Mouse (Mus musculus) liver, embryonic 15.5 days (tissue): ENCODE results near the gene Sdk2. TPM values are rescaled to one million over a fixed set of nuclear protein-coding genes. Genes with fewer than 3 reads are reported as not detected.

Experiments
- ATAC-seq: fragments of 200-750 bp; cut with Nextera tagmentation; 2 replicates; pipeline ENCODE4 v1.8.0; 2017; ENCODE audit warnings: moderate number of reproducible peaks, mild to moderate bottlenecking, moderate library complexity; ENCODE audit not compliant: insufficient read depth
- H3K27ac ChIP-seq: fragments of 300-500 bp; sonication (generic); replicated peaks from 2 replicates; pipeline ENCODE4 v1.5.1; 2015; ENCODE audit warnings: mild to moderate bottlenecking, inconsistent platforms
- H3K27me3 ChIP-seq: fragments of 300-500 bp; sonication (generic); 2 replicates; pipeline ENCODE4 v1.6.1; 2015; ENCODE audit warnings: mild to moderate bottlenecking, inconsistent platforms
- H3K36me3 ChIP-seq: fragments of 300-500 bp; sonication (generic); replicated peaks from 2 replicates; pipeline ENCODE4 v1.6.1; 2015; ENCODE audit warnings: moderate library complexity, mild to moderate bottlenecking, inconsistent platforms
- H3K4me1 ChIP-seq: fragments of 300-500 bp; sonication (generic); replicated peaks from 2 replicates; pipeline ENCODE4 v1.6.1; 2015; ENCODE audit warnings: inconsistent platforms
- H3K4me2 ChIP-seq: fragments of 300-500 bp; sonication (generic); 2 replicates; pipeline ENCODE4 v1.6.1; 2015; ENCODE audit warnings: moderate library complexity, mild to moderate bottlenecking, inconsistent platforms
- H3K4me3 ChIP-seq: fragments of 300-500 bp; sonication (generic); replicated peaks from 2 replicates; pipeline ENCODE4 v1.5.1; 2015; ENCODE audit warnings: mild to moderate bottlenecking, inconsistent platforms
- H3K9ac ChIP-seq: fragments of 300-500 bp; sonication (generic); 2 replicates; pipeline ENCODE4 v1.6.1; 2015; ENCODE audit warnings: moderate library complexity, mild to moderate bottlenecking, inconsistent platforms
- H3K9me3 ChIP-seq: fragments of 300-500 bp; sonication (generic); replicated peaks from 2 replicates; pipeline ENCODE4 v1.6.1; 2016; ENCODE audit warnings: inconsistent platforms
- WGBS: fragments of 180-500 bp; shearing (Covaris S2); methylation state at CpG from one replicate; pipeline ENCODE4 v1.1.7; 2015; ENCODE audit warnings: mixed read lengths; ENCODE audit not compliant: insufficient replicate concordance; 5-methylcytosine and 5-hydroxymethylcytosine counted together
- polyA plus RNA-seq: library from polyadenylated mRNA; unstranded; fragments of >200 nt; fragmentation: Nextera tagmentation; extraction: Ambion mirVana; gene quantifications from 2 replicates; pipeline ENCODE4 v1.2.1, GENCODE M21; 2015

Sdk2 gene
- polyA plus RNA-seq, 1 experiment from 2014 or later: 0.20 TPM

DNA sequence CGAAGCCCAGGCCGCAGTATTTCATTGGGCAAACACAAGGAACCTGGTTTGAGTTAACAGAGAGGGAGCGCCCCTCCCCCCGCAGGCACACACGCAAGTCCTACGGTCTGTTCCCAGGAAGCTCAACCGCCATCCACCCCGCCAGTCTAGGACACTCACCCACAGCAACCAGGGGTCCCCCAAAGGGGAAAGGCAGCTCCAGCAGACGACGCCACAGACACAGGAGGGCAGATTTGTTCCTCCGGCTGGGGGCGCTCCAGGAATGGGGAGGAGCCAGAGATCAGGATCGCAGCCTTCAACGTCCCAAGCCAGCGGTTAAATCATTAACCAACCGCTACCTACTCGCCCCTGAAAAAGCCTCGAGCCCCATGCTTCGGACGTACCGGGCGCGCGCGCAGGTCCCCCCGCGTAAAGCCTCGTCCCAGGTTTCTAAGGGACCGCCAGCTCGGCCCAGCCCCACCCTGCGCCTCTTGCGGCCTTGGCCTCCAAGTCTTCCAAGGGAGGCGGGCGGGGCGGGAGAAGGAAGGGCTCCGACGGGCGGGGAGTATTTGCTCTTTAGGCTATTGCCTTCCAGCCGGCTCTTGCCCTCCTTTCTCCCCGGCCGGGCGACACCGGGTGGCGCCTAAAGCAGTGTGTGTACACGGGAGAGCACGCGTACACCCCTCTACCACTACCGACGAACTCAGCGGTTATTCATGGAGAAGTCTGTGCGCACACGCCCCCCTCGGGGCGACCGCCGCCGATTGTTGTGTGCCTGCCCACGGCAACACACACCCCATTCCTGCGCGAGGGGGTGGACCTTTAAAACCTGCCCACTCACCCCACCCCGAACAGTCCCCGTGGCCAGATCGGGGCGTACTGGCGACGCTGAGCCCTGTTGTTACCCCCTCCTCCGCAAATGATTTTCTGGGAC lies 316.0 kb downstream of the Sdk2 start:
- Histone ChIP-seq H3K27ac (peak overlapping the region; percentile 98), H3K36me3 (peaks cover 11% of the 10 kb centered on the region; the same call in 1 of the 2 replicates), H3K4me2 (peak overlapping the region; percentile 93), H3K27me3 (no peaks in the 10 kb centered on the region), H3K9me3 (no peaks in the 10 kb centered on the region), H3K4me3 (peak overlapping the region; percentile 87), H3K4me1 (peaks cover 54% of the 10 kb centered on the region), H3K9ac (peak overlapping the region; percentile 93)
- under 1% methylated on average over 67 of the region's 67 CpGs for WGBS
- peak; percentile 48 for ATAC-seq

GRCm38 (mm10) chr11:113749749-113750351 lies 317.0 kb downstream of the Sdk2 start:
- WGBS: 1% methylated on average over 9 of the region's 9 CpGs
- Histone ChIP-seq H3K36me3 (peaks cover 14% of the 10 kb centered on the region; the same call in 1 of the 2 replicates), H3K27ac (peak overlapping the region; percentile 98), H3K27me3 (no peaks in the 10 kb centered on the region), H3K4me2 (peak overlapping the region; percentile 93), H3K9me3 (no peaks in the 10 kb centered on the region), H3K4me3 (peak overlapping the region; percentile 87), H3K4me1 (peaks cover 62% of the 10 kb centered on the region), H3K9ac (peak overlapping the region; percentile 93)
- peak; percentile 78 for ATAC-seq

DNA sequence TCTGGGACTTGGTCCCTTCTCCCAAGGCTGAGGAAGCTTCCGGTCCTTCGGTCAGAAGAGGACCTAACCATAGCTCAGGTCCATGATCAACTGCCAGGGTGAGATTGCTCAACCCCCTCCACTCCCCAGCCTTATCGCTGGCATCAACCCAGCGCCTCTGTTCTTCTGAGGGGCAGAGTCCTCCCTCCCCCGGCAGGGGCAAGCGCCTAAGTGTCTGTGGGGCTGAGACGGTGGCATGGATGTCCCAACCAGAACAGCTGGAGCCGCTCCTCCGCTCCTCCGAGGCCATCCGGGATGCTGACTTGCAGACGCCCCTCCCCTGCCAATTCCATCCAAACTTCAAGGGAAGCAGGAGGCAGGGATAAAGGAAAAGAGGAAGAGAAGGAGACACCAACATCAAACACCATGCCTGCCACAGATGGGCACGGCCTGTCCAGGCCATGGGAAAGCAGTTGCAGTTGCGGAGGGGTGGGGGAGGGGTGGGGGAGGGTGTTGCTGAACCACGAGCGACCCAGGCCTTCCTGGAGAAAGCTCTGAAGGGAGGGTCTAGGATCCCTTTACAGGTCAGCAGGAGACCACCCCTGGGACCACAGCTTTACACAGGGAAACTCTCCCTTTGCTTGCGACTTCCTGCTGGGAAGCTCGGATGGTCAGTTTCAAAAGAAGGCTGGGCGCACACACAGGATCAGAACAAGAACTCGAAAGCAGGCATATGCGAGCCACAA lies 317.9 kb downstream of the Sdk2 start:
- Histone ChIP-seq H3K9ac (peak overlapping the region; percentile 93), H3K4me3 (peak overlapping the region; percentile 87), H3K27ac (peak overlapping the region; percentile 98), H3K36me3 (peaks cover 22% of the 10 kb centered on the region), H3K27me3 (no peaks in the 10 kb centered on the region), H3K4me2 (peak overlapping the region; percentile 93), H3K9me3 (no peaks in the 10 kb centered on the region), H3K4me1 (peaks cover 62% of the 10 kb centered on the region)
- no peak for ATAC-seq
- WGBS: 6% methylated on average over 21 of the region's 21 CpGs

DNA sequence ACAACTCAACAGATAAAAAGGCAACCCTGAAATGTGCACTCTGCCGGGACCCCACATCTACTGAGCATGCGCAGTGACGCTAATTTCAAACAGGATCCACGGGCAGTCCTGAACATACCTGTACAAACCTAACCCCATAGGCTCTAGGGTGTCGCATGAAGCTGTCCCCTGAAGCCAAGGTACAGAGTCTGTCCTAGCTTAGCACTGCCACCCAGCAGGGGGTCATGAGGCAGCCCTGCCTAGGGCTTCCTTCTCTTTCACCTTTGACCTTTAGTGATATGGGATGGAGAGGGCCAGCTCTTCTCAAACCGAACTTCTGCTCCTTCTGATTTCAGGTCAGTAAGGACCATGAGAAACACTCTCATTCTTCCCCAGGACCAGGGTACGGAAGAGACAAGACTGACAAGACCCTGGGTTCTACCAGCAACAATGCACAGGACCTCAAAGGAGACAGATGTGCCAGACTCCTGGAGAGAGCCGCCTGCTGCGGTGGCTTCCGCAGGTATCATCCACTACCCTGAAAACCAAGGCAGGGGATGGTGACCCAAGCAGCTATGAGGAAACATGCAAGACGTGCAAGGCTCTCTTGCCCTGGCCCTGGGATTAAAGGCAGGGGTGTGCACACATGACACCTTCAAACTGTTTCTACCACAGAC lies 319.0 kb downstream of the Sdk2 start:
- WGBS: 69% methylated on average over 11 of the region's 11 CpGs

GRCm38 (mm10) chr11:113747056-113747455 lies 319.8 kb downstream of the Sdk2 start:
- peak overlapping the region; percentile 98 for H3K27ac ChIP-seq
- peak overlapping the region; percentile 87 for H3K4me3 ChIP-seq
- no peak for ATAC-seq
- peaks cover 39% of the 10 kb centered on the region for H3K36me3 ChIP-seq
- 20% methylated on average over 16 of the region's 16 CpGs for WGBS
- peak overlapping the region; percentile 93 for H3K9ac ChIP-seq
- peak overlapping the region; percentile 93 for H3K4me2 ChIP-seq
- H3K9me3 ChIP-seq: no peaks in the 10 kb centered on the region; the same call in 1 of the 2 replicates
- no peaks in the 10 kb centered on the region for H3K27me3 ChIP-seq
- peaks cover 57% of the 10 kb centered on the region for H3K4me1 ChIP-seq

More for the DNA sequence above, 319.0 kb downstream of the Sdk2 start:
- Histone ChIP-seq H3K36me3 (peaks cover 31% of the 10 kb centered on the region), H3K4me1 (peaks cover 62% of the 10 kb centered on the region), H3K27ac (peak overlapping the region; percentile 98), H3K9me3 (no peaks in the 10 kb centered on the region; the same call in 1 of the 2 replicates), H3K9ac (peak overlapping the region; percentile 93), H3K4me3 (peak overlapping the region; percentile 87), H3K4me2 (peak overlapping the region; percentile 93), H3K27me3 (no peaks in the 10 kb centered on the region)
- no peak for ATAC-seq

GRCm38 (mm10) chr11:113745961-113746360 lies 320.9 kb downstream of the Sdk2 start:
- Histone ChIP-seq H3K27me3 (no peaks in the 10 kb centered on the region), H3K36me3 (peaks cover 43% of the 10 kb centered on the region), H3K4me3 (no peak overlapping the region), H3K4me2 (no peak overlapping the region), H3K9me3 (no peaks in the 10 kb centered on the region; the same call in 1 of the 2 replicates), H3K4me1 (peaks cover 54% of the 10 kb centered on the region), H3K27ac (0 out of 2 replicates have a peak overlapping the region, but pooled peaks have one; percentile 7), H3K9ac (no peak overlapping the region)
- ATAC-seq: no peak
- 63% methylated on average over 4 of the region's 4 CpGs for WGBS

GRCm38 (mm10) chr11:113742998-113743397 lies 323.8 kb downstream of the Sdk2 start:
- no peak overlapping the region for H3K4me2 ChIP-seq
- H3K36me3 ChIP-seq: peaks cover 48% of the 10 kb centered on the region
- peaks cover 54% of the 10 kb centered on the region for H3K4me1 ChIP-seq
- no peaks in the 10 kb centered on the region for H3K27me3 ChIP-seq
- no peak overlapping the region for H3K9ac ChIP-seq
- no peak for ATAC-seq
- H3K27ac ChIP-seq: no peak overlapping the region
- no peaks in the 10 kb centered on the region; the same call in 1 of the 2 replicates for H3K9me3 ChIP-seq
- H3K4me3 ChIP-seq: no peak overlapping the region
- WGBS: 92% methylated on average over 1 of the region's 1 CpGs

- WGBS: 76% methylated on average over 7 of the region's 7 CpGs
- Histone ChIP-seq H3K9me3 (no peaks in the 10 kb centered on the region; the same call in 1 of the 2 replicates), H3K36me3 (peaks cover 55% of the 10 kb centered on the region), H3K9ac (no peak overlapping the region), H3K27me3 (no peaks in the 10 kb centered on the region), H3K27ac (no peak overlapping the region), H3K4me1 (peaks cover 56% of the 10 kb centered on the region), H3K4me3 (no peak overlapping the region), H3K4me2 (no peak overlapping the region)
- ATAC-seq: 0 out of 2 replicates have a peak, but pooled peaks have one; percentile 10
These were observed 326.7 kb downstream of the Sdk2 start for GRCm38 (mm10) chr11:113740100-113740499.

GRCm38 (mm10) chr11:113739213-113739612 lies 327.6 kb downstream of the Sdk2 start:
- peaks cover 64% of the 10 kb centered on the region for H3K4me1 ChIP-seq
- ATAC-seq: no peak

DNA sequence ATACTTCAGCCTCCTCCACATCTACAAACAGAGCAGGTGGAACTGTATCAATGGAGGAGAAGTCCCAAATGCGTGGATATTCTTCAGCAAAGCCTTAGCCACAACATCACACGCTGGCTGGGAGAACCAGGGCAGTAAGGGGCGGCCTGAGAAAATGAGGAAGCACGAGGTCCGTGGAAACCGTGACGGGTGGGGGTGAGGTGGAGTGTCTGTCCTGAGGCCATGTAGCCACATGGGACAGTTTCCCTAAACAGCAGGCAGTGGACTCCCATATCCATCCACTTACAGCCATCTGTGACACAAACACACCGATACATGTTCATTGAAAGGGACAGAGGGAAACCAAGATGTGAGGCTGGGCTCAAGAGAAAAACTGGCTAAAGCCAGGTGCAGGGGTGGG lies 328.9 kb downstream of the Sdk2 start:
- ATAC-seq: no peak
- H3K27ac ChIP-seq: no peak overlapping the region
- WGBS: 49% methylated on average over 8 of the region's 8 CpGs
- H3K9ac ChIP-seq: no peak overlapping the region
- H3K9me3 ChIP-seq: no peaks in the 10 kb centered on the region; the same call in 1 of the 2 replicates
- peaks cover 39% of the 10 kb centered on the region for H3K36me3 ChIP-seq
- H3K4me2 ChIP-seq: no peak overlapping the region
- peaks cover 77% of the 10 kb centered on the region for H3K4me1 ChIP-seq
- H3K4me3 ChIP-seq: no peak overlapping the region
- no peaks in the 10 kb centered on the region for H3K27me3 ChIP-seq

More at GRCm38 (mm10) chr11:113739213-113739612, 327.6 kb downstream of the Sdk2 start:
- Histone ChIP-seq H3K4me2 (no peak overlapping the region), H3K27me3 (no peaks in the 10 kb centered on the region), H3K36me3 (peaks cover 50% of the 10 kb centered on the region), H3K27ac (no peak overlapping the region), H3K9me3 (no peaks in the 10 kb centered on the region; the same call in 1 of the 2 replicates), H3K9ac (no peak overlapping the region), H3K4me3 (no peak overlapping the region)
- 74% methylated on average over 8 of the region's 8 CpGs for WGBS
